Mouse (Mus musculus) heart, adult 2 months (tissue): Measurements from ENCODE around the gene Hivep2.

Experiments used
- CTCF ChIP-seq: fragments of 200-600 bp; IDR thresholded peaks from 2 replicates; pipeline ENCODE4 v1.8.1; 2022; ENCODE audit warnings: antibody characterized with exemption, mild to moderate bottlenecking, moderate library complexity
- POLR2A ChIP-seq: fragments of 200-500 bp; IDR thresholded peaks from 2 replicates; pipeline ENCODE4 v1.6.1; 2011; ENCODE audit warnings: mild to moderate bottlenecking, low read depth, low read length, control low read depth; ENCODE audit not compliant: insufficient read depth

- TF ChIP-seq POLR2A (no peak), CTCF (no peak)
These were observed 36.6 kb upstream of the Hivep2 start for GRCm38 (mm10) chr10:13929306-13929705.
